Mouse (Mus musculus): ENCODE results near the gene Rsph1. TPM values are rescaled to one million over a fixed set of nuclear protein-coding genes. Genes with fewer than 3 reads are reported as not detected.
A peak's percentile ranks its signal among the peaks of the same experiment; 100 is the strongest.

Rsph1 gene
- total RNA-seq, 2 experiments from 2014 or later: 1.7 to 2.1 TPM

DNA sequence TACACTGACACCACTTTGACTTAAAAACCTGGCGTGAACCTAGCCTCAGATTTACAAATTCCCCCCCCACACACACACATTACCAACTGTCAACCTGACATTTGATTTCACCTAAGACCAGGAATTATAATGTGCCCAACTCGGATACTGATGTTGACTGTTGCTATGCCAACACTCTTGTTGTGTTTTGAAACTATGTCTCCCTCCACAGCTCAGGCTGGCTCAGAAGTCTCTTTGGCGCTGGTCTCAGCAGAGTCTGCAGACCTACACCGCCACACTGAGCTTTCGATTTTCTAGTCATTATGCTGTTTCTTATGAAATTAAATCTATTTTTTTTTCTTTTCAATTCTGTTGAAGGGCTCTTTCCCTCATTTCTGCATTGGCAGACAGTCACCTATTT, 14.5 kb downstream of the Rsph1 start:
- DNase-seq (ENCODE audit: low spot score): no peak
- intact Hi-C loops (cut with DNase I): no loop called here

DNA sequence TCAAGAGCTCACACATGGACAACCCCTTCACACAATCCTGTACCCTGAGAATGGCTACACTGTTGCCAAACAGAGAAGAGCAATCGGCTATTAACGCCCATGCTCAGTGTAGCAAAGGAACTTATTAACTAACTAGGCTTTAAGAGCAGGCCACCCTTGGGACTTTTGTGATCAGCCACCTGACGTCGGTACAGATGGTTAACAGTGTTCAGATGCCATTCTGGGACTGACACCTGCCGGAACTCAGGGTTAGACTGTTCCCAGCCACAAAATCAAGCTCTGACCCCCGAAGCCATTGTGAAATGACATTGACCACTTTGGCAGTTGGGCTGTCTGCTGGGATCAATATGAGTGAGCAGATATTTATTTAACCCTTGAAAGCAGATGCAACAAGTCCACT, 15.8 kb downstream of the Rsph1 start:
- no peak for DNase-seq (ENCODE audit: low spot score)

DNA sequence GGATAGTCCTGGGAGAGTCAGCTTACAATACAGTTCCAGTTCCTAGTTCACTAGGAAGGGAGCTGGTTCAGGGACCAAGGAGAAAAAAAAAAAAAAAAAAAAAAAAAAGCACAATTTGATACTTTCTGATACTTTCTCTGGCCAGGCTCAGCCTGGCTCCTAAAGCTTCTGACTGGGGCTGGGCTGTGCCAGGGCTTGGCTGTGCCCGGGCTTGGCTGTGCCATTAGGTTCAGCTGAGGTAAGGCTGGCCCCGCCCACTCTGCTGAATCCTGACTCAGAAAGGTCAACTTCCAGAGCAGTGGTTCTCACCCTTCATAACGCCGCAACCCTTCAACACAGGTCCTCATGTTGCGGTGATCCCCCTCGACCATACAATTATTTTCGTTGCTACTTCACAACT, 16.8 kb downstream of the Rsph1 start:
- DNase-seq (ENCODE audit: low spot score): peak; percentile 54
- intact Hi-C loops (cut with DNase I): loop anchor here (2.0 kb wide), 1 partner anchor 22 kb away; no protein-coding TSS in a partner anchor

More for the DNA sequence above, 15.8 kb downstream of the Rsph1 start:
- intact Hi-C loops (cut with DNase I): loop anchor here (2.0 kb wide), 1 partner anchor 21 kb away; no protein-coding TSS in a partner anchor

DNA sequence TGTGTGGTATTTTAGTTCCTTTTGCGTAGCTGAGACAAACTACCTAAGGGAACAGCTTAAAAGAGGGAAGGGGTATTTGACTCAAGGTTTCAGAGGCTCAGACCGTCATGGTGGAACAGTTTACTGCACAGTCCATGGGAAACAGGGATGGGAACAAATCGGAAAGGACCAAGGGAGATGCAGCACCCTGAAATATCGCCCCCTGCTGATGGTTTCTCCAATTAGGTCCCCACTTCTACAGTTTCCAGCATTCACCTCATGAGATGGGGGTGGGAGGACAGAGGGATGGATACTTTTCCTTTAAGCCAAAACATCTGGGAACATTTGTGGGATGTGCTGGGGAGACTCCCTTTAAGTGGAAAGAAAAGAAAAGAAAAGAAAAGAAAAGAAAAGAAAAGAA, 17.4 kb downstream of the Rsph1 start:
- intact Hi-C loops (cut with DNase I): loop anchor here (2.0 to 5.0 kb wide), 2 partner anchors 23 to 232 kb away; no protein-coding TSS in a partner anchor
- no peak for DNase-seq (ENCODE audit: low spot score)

DNA sequence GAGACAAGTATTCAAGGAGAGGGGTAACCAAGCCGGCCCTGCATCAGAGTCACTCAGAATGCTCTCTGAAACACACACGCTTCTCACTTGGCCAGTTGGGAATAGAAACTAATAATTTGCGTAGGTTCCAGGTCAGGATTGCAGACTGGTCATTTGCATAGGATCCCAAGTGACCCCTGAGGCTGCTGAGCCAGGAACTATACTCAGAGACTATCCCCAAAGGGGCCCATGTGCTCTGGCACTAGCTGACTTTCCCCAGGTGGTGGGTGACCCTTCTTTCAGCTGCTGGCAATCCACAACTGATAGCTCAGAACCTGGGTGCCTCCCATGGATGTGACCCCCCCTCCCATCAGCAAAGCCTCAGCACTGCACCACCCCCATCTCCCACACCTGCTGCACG, 18.0 kb downstream of the Rsph1 start:
- intact Hi-C loops (cut with DNase I): loop anchor here (5.0 kb wide), 1 partner anchor 233 kb away; no protein-coding TSS in a partner anchor
- DNase-seq (ENCODE audit: low spot score): no peak

DNA sequence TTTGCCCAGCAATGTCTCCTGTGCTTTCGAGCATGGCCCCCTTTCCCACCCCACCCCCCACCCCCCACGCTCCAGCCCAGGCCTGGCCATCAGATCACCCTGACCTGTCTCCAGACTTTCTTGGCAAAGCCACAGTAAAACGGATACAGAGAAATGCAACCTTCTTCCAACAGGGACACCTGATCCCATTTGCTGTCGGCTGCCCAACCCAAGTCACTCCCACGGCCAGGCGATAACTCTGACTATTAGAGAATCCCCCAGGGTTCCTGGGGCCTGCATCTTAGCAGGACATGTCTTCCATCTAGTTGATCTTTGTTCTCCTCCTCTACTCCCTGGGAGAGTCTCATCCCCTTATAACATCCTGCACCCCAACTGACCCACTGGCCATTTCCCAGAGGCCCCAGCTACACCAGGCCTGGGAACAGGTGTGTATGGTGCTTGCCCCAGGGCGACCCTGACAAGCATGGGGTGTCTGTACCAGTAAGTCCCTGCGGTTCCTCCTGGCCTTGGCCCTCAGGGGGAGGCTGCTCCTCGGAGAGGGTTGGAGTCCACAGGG, 18.8 kb downstream of the Rsph1 start:
- DNase-seq (ENCODE audit: low spot score): no peak
- intact Hi-C loops (cut with DNase I): loop anchor here (5.0 kb wide), 1 partner anchor 234 kb away; no protein-coding TSS in a partner anchor

DNA sequence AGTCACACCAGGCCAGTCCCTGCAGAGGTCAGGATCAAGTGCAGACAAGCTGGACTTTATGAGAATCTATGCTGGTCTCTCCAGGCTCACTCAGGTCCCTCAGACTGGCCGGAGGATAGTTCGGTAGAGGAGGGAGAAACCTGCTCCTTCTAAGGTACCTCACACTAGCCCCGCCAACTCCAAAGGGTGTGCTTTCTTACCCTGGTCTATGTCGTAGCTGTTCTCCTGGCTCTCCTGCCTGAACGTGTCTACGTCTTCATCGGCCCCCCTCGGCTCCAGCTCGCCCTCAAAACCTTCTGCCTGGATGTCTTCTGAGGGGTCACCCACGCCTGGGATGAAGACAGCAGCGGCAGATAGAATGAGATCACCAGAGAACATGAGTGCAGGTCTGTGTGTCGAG, 19.3 kb downstream of the Rsph1 start:
- no peak for DNase-seq (ENCODE audit: low spot score)
- intact Hi-C loops (cut with DNase I): loop anchor here (5.0 kb wide), 1 partner anchor 234 kb away; no protein-coding TSS in a partner anchor

DNA sequence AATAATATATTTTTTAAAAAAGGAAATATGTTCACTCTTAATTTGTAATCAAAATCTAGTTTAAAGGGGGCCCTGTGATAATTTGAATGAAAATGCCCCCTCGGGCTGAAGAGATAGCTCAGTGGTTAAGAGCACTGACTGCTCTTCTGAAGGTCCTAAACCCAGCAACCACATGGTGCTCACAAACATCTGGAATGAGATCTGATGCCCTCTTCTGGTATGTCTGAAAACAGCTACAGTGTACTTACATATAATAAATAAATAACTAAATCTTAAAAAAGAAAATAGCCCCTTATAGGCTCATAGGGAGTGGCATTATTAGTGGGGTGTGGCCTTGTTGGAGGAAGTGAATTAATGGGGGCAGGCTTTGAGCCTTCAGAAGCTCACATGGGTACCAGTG, 20.0 kb downstream of the Rsph1 start:
- no peak for DNase-seq (ENCODE audit: low spot score)
- intact Hi-C loops (cut with DNase I): loop anchor here (5.0 kb wide), 1 partner anchor 235 kb away; no protein-coding TSS in a partner anchor

DNA sequence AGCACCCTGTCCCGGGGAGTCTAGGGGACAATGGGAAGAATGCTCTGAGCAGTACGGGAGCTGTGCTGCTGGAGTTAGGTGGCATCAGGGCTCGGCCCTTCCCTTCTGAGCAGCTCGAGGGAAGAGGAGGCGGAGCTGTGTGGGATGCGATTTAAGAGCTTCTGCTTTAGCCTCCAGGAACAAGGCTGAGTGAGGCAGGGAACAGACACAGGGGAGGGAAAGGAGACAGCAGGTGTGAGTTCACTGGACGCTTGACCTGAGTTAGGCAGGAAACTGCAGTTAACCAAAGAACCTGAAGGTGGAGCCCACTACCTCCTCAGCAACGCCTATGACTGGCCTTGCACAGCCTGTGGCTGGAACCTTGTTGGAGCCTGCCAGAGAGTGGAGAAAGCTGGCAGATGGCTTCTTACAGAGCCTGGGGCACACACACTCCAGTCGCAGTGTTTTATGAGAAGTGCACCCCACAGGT, 22.7 kb downstream of the Rsph1 start:
- intact Hi-C loops (cut with DNase I): loop anchor here (1.0 kb wide), 2 partner anchors 55 to 90 kb away; no protein-coding TSS in a partner anchor

DNA sequence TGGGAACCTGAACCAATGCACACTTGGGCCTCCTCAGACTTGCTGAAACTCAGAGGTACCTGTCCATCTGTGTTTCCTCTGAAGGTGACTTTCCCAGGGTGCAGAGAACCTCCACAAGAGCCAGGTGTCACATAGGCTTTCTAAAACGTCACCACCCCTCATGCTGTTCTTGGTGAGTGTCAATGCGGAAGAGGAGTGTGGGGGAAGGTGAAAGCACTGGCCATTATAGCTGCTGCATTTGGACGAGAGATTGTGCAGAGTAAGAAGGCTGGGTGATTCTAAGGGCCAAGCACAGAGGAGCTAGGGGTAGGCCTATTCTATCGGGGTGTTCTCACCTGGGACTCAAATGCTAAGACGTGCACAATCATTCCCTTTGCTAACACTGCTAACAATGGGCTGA, 23.2 kb downstream of the Rsph1 start:
- intact Hi-C loops (cut with DNase I): loop anchor here (1.0 kb wide), 2 partner anchors 55 to 90 kb away; no protein-coding TSS in a partner anchor
- DNase-seq (ENCODE audit: low spot score): no peak

More for the DNA sequence above, 22.7 kb downstream of the Rsph1 start:
- DNase-seq (ENCODE audit: low spot score): peak; percentile 51

DNA sequence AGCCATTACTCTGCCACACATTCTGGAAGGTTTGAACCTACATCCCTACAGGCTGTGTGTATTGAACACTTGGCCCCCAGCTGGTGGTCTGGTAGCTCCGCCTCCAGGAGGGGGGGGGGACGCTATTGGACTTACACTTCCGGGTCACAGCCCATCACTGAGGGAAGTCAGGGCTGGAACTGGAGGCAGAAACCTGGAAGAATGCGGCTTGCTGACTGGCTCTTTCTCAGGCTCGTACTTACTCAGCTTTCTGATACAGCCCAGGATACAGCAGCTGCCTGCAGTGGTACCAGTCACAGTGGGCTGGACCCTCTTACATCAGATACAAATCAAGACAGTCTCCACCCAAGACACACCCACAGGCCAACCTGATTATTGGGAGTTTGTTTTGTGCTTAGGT, 30.0 kb downstream of the Rsph1 start:
- intact Hi-C loops (cut with DNase I): no loop called here

DNA sequence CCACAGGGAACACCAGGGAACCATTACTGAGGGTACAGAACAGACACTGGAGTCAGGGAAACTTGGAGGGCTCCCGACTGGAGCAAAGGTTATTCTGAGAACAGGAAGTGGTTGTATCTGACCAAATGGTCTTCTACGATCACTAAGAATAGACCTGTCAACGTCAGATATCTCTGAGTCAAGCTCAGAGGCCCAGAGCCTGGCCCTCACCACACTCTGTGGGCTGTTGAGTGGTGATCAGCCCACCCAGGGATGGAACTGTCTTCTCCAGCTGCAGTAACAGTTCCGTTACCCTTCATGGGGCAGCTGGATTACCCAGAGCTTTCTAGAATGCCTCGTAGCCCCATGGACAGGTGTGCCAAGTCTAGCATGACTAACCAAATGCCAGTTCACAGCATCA, 31.9 kb downstream of the Rsph1 start:
- no peak for DNase-seq (ENCODE audit: low spot score)
- intact Hi-C loops (cut with DNase I): no loop called here

More for the DNA sequence above, 30.0 kb downstream of the Rsph1 start:
- DNase-seq (ENCODE audit: low spot score): no peak

DNA sequence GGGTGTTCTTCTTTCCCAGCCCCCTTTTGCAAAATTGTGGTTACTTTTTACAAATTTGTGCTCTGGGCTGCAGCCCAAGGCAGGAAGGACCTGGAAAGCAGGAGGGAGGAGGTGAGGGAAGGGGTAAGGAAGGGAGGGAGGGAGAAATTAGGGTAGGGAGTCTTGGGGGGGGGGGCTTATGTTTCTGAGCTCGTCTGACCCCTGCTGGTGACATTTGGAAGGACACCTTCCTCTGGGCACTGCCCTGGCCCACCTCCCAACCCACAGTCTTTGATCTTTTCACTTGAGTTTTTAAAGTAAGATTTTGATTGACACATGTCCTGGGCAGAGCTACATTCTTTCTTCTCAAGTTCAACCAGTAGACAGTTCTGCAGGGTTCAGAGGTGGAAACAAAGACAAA, 34.4 kb downstream of the Rsph1 start:
- no peak for DNase-seq (ENCODE audit: low spot score)
- intact Hi-C loops (cut with DNase I): loop anchor here (2.0 to 5.0 kb wide), 2 partner anchors 104 to 230 kb away; no protein-coding TSS in a partner anchor

DNA sequence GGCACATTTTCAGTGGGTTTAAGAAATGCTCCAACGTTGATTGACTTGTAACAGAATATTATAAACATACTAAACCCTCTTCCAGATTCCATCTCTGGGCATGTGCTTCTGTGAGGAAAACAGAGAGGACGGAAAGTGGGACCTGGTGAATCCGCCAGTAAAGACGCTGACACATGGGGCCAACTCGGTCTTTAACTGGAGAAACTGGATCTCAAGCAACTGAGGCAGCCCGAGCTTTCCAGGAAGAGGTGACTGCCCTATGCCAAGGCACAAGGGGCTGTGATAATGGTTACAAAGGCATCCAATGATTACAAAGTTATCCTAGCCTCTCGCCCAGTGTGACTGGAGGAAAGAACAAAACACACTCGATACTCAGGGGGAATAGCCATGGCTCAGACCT, 36.0 kb downstream of the Rsph1 start:
- no peak for DNase-seq (ENCODE audit: low spot score)
- intact Hi-C loops (cut with DNase I): loop anchor here (5.0 kb wide), 1 partner anchor 229 kb away; no protein-coding TSS in a partner anchor

DNA sequence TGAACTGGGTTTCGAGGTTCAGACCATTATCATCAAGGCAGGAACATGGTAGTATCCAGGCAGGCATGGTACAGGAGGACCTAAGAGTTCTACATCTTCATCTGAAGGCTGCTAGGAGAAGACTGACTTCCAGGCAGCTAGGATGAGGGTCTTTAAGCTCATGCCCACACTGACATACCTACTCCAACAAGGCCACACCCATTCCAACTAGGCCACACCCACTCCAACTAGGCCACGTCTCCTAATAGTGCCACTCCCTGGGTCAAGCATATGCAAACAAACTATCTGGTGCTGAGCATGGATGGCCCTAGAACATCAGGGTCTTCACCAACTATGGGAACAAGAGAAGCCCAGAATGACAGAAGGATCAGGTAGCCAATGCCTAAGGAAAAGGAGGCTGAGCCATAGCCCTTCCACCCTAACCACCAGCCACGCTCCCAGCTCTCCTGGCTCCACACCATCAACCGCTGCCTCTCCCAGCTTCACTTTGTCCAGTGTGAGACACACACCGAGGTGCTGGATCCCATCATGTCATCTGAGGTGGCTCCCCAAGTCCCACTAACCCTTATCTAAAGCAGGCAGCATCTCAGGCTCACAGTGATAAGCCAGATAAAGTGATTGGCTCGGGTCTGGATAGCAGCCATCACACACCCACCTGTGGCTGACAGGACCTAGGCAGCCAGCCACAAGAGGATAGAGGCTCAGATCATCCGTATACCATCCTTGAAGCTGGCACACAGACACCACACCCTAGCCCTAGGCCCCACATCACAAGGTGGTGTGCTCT, 38.8 kb downstream of the Rsph1 start:
- intact Hi-C loops (cut with DNase I): no loop called here

DNA sequence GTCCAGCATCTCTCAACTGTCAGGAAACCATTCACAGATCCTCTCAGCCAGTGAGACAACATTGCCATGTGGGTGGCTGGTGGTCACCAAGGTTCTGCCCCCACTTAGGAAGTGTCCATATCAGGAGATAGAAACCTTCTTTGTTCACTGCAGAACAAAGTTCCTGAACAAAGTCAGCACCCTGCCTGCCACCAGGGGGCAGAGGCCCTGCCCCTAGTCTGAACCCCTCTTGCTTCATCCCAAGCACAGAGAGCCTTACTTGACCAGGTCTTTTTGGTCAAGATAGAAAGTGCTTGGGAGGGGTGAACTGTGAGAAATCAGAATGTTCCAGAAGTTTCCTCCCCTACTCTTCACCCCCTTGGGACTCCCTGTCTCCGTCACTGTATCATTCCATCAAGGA, 41.3 kb downstream of the Rsph1 start:
- intact Hi-C loops (cut with DNase I): no loop called here
- no peak for DNase-seq (ENCODE audit: low spot score)

More for the DNA sequence above, 38.8 kb downstream of the Rsph1 start:
- no peak for DNase-seq (ENCODE audit: low spot score)

DNA sequence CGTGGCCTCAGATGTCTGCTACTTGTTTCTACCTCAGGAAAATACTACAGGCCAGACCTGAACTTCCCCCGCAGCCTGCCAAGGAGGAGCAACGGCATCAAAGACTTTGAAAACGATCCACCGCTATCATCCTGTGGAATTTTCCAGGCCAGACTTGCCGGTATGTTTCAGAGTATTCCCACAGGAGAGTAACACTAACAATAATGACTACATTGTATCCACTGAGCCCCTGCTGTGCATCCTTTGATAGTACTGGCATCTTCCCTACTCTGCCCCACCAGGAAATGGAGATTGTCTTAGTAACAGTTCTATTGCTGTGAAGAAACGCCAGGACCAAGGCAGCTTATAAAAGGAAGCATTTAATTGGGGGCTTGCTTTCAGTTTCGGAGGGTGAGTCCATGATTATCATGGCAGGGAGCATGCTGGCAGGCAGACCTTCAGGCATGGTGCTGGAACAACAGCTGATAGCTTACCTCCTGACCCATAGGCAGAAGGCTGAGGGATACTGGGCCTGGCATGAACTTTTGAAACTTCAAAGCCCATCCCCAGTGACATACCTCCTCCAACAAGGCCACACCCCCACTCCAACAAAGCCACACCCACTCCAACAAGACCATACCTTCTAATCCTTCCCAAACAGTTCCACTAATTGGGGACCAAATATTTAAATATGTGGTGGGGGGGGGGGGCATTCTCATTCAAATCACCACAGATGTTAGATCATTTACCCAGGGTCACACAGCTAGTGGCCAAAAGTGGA, 44.8 kb downstream of the Rsph1 start:
- intact Hi-C loops (cut with DNase I): no loop called here

DNA sequence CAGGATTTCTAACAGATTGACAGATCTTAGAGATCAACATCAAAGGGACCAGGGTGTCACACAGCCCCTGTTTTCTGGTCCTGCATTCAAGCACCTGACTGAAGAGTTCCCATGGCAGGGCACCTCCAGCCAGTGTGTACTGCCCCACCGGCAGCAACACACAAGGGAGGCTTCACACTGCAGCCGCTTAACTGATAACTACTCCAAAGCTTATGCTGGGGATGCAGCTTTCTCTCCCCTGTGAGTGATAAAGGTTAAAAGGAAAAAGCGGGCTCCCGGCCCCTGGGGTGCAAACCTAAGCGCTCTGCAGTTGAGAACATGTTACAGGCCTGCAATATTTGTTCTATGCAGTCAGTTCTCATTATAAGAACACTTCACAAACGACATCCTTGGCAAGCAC, 45.4 kb downstream of the Rsph1 start:
- DNase-seq (ENCODE audit: low spot score): no peak
- intact Hi-C loops (cut with DNase I): no loop called here

More for the DNA sequence above, 44.8 kb downstream of the Rsph1 start:
- no peak for DNase-seq (ENCODE audit: low spot score)

DNA sequence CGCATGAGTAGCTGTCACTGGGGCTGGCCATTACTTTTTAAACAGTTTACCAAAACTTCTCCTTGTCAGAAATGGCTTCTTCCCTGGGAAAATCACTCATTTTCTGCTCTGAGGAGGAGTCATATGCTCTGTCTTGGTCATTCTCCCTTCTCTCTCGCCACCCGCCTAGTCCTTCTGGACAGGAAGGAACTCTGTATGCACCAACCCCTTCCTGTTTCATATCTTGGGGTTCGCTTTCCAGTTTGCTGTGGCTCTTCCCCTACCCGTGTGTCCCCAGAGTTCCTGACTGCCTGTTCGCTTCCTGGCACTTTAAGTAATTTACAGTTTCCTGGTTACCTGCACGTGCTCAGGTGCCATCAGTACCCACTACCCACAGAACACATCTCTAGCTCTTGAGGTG, 50.3 kb downstream of the Rsph1 start:
- no peak for DNase-seq (ENCODE audit: low spot score)
- intact Hi-C loops (cut with DNase I): no loop called here

DNA sequence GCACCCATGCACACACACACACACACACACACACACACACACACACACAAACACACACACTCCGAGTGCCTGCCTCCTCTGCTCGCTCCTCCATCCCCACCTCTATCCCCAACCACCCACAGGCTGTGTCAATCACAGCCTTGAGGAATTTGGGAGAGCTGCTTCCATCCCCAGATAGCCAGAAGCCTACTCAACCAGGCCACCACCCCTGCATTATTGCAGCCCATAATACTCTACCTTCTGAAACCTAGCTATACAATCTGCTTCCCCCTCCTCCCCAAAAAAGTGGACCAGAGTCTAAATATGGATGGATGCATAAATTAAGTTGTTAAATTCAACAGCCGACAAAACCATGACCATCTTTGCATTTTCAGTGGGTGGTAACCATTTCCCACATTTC, 50.8 kb downstream of the Rsph1 start:
- intact Hi-C loops (cut with DNase I): no loop called here
- no peak for DNase-seq (ENCODE audit: low spot score)
